Mouse (Mus musculus): ENCODE measurements around the gene Zbtb34.

Gene Zbtb34

GRCm38 (mm10) chr2:33430771-33431699, at the start of gene Zbtb34:
Gene Zbtb34, minus strand, starts transcription at chr2:33431324.
- POLR2A ChIA-PET: interaction anchor here in 3 of 4 experiments (0.6 to 5.0 kb wide), 11 partner anchors 8 to 202 kb away, joined by 3 to 44 read pairs (median 5); no protein-coding TSS in a partner anchor
- CTCF ChIA-PET: interaction anchor here in 3 of 4 experiments (0.6 to 1.6 kb wide), 7 partner anchors 9 to 70 kb away, joined by 3 to 5 read pairs (median 3); no protein-coding TSS in a partner anchor

- ChIA-PET CTCF (interaction anchor here in 3 of 4 experiments (0.6 to 1.8 kb wide), 20 partner anchors 8 to 348 kb away, joined by 3 to 8 read pairs (median 4); no protein-coding TSS in a partner anchor), POLR2A (interaction anchor here in 3 of 4 experiments (0.6 to 4.2 kb wide), 32 partner anchors 10 to 1186 kb away, joined by 3 to 29 read pairs (median 4); partner anchors contain the start of genes Zbtb43 (in 2 of the 3), Garnl3 (in 1 of the 3), Ralgps1 (in 1 of the 3) and Slc2a8 (in 1 of the 3))
Observed at GRCm38 (mm10) chr2:33477961-33478755, 47.0 kb upstream of the Zbtb34 start.

- ChIA-PET POLR2A (interaction anchor here in 3 of 4 experiments (0.7 to 3.4 kb wide), 11 partner anchors 8 to 36 kb away, joined by 3 to 27 read pairs (median 3); partner anchors contain the start of gene Zbtb43 (in 2 of the 3)), CTCF (interaction anchor here in 3 of 4 experiments (0.6 to 2.9 kb wide), 5 partner anchors 10 to 896 kb away, joined by 3 to 10 read pairs (median 5); no protein-coding TSS in a partner anchor)
Observed at GRCm38 (mm10) chr2:33475961-33476360, 44.8 kb upstream of the Zbtb34 start.

GRCm38 (mm10) chr2:33468466-33469097, 37.5 kb upstream of the Zbtb34 start, which contains the start of gene Zbtb43:
Gene Zbtb43, minus strand, starts transcription at chr2:33468559.
- POLR2A ChIA-PET: interaction anchor here (0.5 to 3.9 kb wide), 40 partner anchors 9 to 1512 kb away, joined by 3 to 27 read pairs (median 4); partner anchors contain the start of genes Lrsam1 (in 1 of the 4) and Rpl12 (in 1 of the 4)

GRCm38 (mm10) chr2:33467546-33468465, 36.7 kb upstream of the Zbtb34 start:
- POLR2A ChIA-PET: interaction anchor here (0.5 to 3.9 kb wide), 27 partner anchors 10 to 793 kb away, joined by 3 to 27 read pairs (median 5); partner anchors contain the start of genes Lrsam1 (in 1 of the 4) and Rpl12 (in 1 of the 4)
- CTCF ChIA-PET: interaction anchor here (0.6 to 1.3 kb wide), 9 partner anchors 10 to 459 kb away, joined by 3 to 11 read pairs (median 4); no protein-coding TSS in a partner anchor

More at GRCm38 (mm10) chr2:33468466-33469097, 37.5 kb upstream of the Zbtb34 start, which contains the start of gene Zbtb43:
- CTCF ChIA-PET: interaction anchor here (0.6 to 1.3 kb wide), 16 partner anchors 9 to 1428 kb away, joined by 3 to 22 read pairs (median 4); no protein-coding TSS in a partner anchor

GRCm38 (mm10) chr2:33465966-33466365, 34.8 kb upstream of the Zbtb34 start:
- POLR2A ChIA-PET: interaction anchor here in 3 of 4 experiments (0.6 to 3.9 kb wide), 8 partner anchors 8 to 247 kb away, joined by 3 to 24 read pairs (median 4); no protein-coding TSS in a partner anchor

GRCm38 (mm10) chr2:33465215-33465614, 34.1 kb upstream of the Zbtb34 start:
- CTCF ChIA-PET: interaction anchor here in 1 of 4 experiments (0.8 kb wide), 1 partner anchor 22 kb away, joined by 3 read pairs; no protein-coding TSS in a partner anchor
- POLR2A ChIA-PET: interaction anchor here in 3 of 4 experiments (0.6 to 3.9 kb wide), 8 partner anchors 7 to 324 kb away, joined by 3 to 24 read pairs (median 4); no protein-coding TSS in a partner anchor

More at GRCm38 (mm10) chr2:33465966-33466365, 34.8 kb upstream of the Zbtb34 start:
- CTCF ChIA-PET: interaction anchor here in 1 of 4 experiments (0.8 kb wide), 1 partner anchor 21 kb away, joined by 3 read pairs; no protein-coding TSS in a partner anchor

GRCm38 (mm10) chr2:33462066-33462465, 30.9 kb upstream of the Zbtb34 start:
- ChIA-PET CTCF (no interaction called here), POLR2A (interaction anchor here in 2 of 4 experiments (0.9 to 4.3 kb wide), 11 partner anchors 9 to 28 kb away, joined by 3 to 28 read pairs (median 5); no protein-coding TSS in a partner anchor)

GRCm38 (mm10) chr2:33461066-33461465, 29.9 kb upstream of the Zbtb34 start:
- ChIA-PET CTCF (interaction anchor here (0.6 to 1.2 kb wide), 6 partner anchors 28 to 979 kb away, joined by 3 to 7 read pairs (median 5); no protein-coding TSS in a partner anchor), POLR2A (interaction anchor here (0.6 to 4.4 kb wide), 19 partner anchors 8 to 500 kb away, joined by 3 to 28 read pairs (median 5); partner anchors contain the start of genes Lrsam1 (in 2 of the 4), Rpl12 (in 2 of the 4) and Garnl3 (in 1 of the 4))

GRCm38 (mm10) chr2:33459660-33460059, 28.5 kb upstream of the Zbtb34 start:
- CTCF ChIA-PET: interaction anchor here in 1 of 4 experiments (0.6 kb wide), 1 partner anchor 617 kb away, joined by 3 read pairs; no protein-coding TSS in a partner anchor
- POLR2A ChIA-PET: interaction anchor here in 2 of 4 experiments (0.5 to 5.1 kb wide), 12 partner anchors 8 to 843 kb away, joined by 3 to 45 read pairs (median 9); partner anchors contain the start of gene Zbtb43 (in 2 of the 2)

GRCm38 (mm10) chr2:33456696-33457095, 25.6 kb upstream of the Zbtb34 start:
- POLR2A ChIA-PET: interaction anchor here in 3 of 4 experiments (0.5 to 8.4 kb wide), 10 partner anchors 10 to 30 kb away, joined by 3 to 78 read pairs (median 11); partner anchors contain the start of gene Zbtb43 (in 2 of the 3)
- CTCF ChIA-PET: interaction anchor here in 2 of 4 experiments (0.6 to 1.7 kb wide), 5 partner anchors 12 to 529 kb away, joined by 3 to 8 read pairs (median 3); partner anchors contain the start of gene Zbtb43 (in 1 of the 2)

GRCm38 (mm10) chr2:33456242-33456641, 25.1 kb upstream of the Zbtb34 start:
- POLR2A ChIA-PET: interaction anchor here in 2 of 4 experiments (1.1 to 8.4 kb wide), 9 partner anchors 11 to 30 kb away, joined by 3 to 78 read pairs (median 10); partner anchors contain the start of gene Zbtb43 (in 2 of the 2)
- CTCF ChIA-PET: interaction anchor here in 1 of 4 experiments (1.7 kb wide), 1 partner anchor 18 kb away, joined by 3 read pairs; no protein-coding TSS in a partner anchor

- POLR2A ChIA-PET: interaction anchor here in 2 of 4 experiments (0.8 to 8.4 kb wide), 10 partner anchors 8 to 25 kb away, joined by 3 to 78 read pairs (median 6); partner anchors contain the start of gene Zbtb43 (in 1 of the 2)
- CTCF ChIA-PET: interaction anchor here in 1 of 4 experiments (1.0 to 1.7 kb wide), 2 partner anchors 16 to 19 kb away, joined by 3 to 5 read pairs; no protein-coding TSS in a partner anchor
Observed at GRCm38 (mm10) chr2:33455350-33455749, 24.2 kb upstream of the Zbtb34 start.

GRCm38 (mm10) chr2:33454816-33455215, 23.7 kb upstream of the Zbtb34 start:
- ChIA-PET POLR2A (interaction anchor here in 3 of 4 experiments (0.5 to 8.4 kb wide), 15 partner anchors 8 to 1092 kb away, joined by 3 to 78 read pairs (median 3); partner anchors contain the start of gene Zbtb43 (in 1 of the 3)), CTCF (interaction anchor here in 1 of 4 experiments (1.0 kb wide), 1 partner anchor 15 kb away, joined by 5 read pairs; no protein-coding TSS in a partner anchor)

Measured in embryonic stem cell, embryonic (primary cell).